Mouse (Mus musculus) lung, postnatal 0 days (tissue): ENCODE data around the gene Clec4d. TPM values are rescaled to one million over a fixed set of nuclear protein-coding genes. Genes with fewer than 3 reads are reported as not detected.
A peak's percentile ranks its signal among the peaks of the same experiment; 100 is the strongest.
"Not testable (repeated sequence)": the region's sequence is repeated elsewhere in the genome, so short reads cannot be mapped to it uniquely, and the experiment has no call there.

Source experiments
- ATAC-seq: fragments of 200-750 bp; cut with Nextera tagmentation; 2 replicates; pipeline ENCODE4 v1.8.0; 2017; ENCODE audit warnings: moderate library complexity
- DNase-seq: peaks from one replicate; pipeline ENCODE4 v3.0.0-alpha.2; 2016; ENCODE audit warnings: low spot score
- H3K27ac ChIP-seq: fragments of 300-500 bp; sonication (generic); 2 replicates; pipeline ENCODE4 v1.5.1; 2014; ENCODE audit warnings: antibody characterized with exemption, mild to moderate bottlenecking, low read length, mixed read lengths
- H3K27me3 ChIP-seq: fragments of 300-500 bp; sonication (generic); replicated peaks from 2 replicates; pipeline ENCODE4 v1.6.1; 2014; ENCODE audit warnings: low read length, mixed read lengths; ENCODE audit not compliant: insufficient read depth
- H3K36me3 ChIP-seq: fragments of 300-500 bp; sonication (generic); 2 replicates; pipeline ENCODE4 v1.6.1; 2014; ENCODE audit warnings: low read length, mixed read lengths; ENCODE audit not compliant: insufficient read depth
- H3K4me1 ChIP-seq: fragments of 300-500 bp; sonication (generic); 2 replicates; pipeline ENCODE4 v1.6.1; 2014; ENCODE audit warnings: antibody characterized with exemption, low read depth, low read length, mixed read lengths; ENCODE audit not compliant: insufficient read depth
- H3K4me2 ChIP-seq: fragments of 300-500 bp; sonication (generic); replicated peaks from 2 replicates; pipeline ENCODE4 v1.6.1; 2014; ENCODE audit warnings: low read depth, mild to moderate bottlenecking, low read length, moderate library complexity, mixed read lengths
- H3K4me3 ChIP-seq: fragments of 300-500 bp; sonication (generic); 2 replicates; pipeline ENCODE4 v1.5.1; 2014; ENCODE audit warnings: low read depth, low read length
- H3K9ac ChIP-seq: fragments of 300-500 bp; sonication (generic); replicated peaks from 2 replicates; pipeline ENCODE4 v1.6.1; 2014; ENCODE audit warnings: low read depth, mild to moderate bottlenecking
- H3K9me3 ChIP-seq: fragments of 300-500 bp; sonication (generic); 2 replicates; pipeline ENCODE4 v1.6.1; 2016; ENCODE audit warnings: low read length, mixed read lengths
- CTCF ChIP-seq: IDR thresholded peaks from 2 replicates; pipeline ENCODE4 v1.5.1; 2016; ENCODE audit warnings: antibody characterized with exemption, mild to moderate bottlenecking
- EP300 ChIP-seq: IDR thresholded peaks from 2 replicates; pipeline ENCODE4 v1.6.1; 2016; ENCODE audit warnings: antibody characterized with exemption, mild to moderate bottlenecking, control low read depth
- WGBS: fragments of 180-500 bp; shearing (Covaris S2); extraction: QIAGEN DNeasy Blood & Tissue Kit; methylation state at CpG from one replicate; pipeline ENCODE4 v1.1.7; 2014; 5-methylcytosine and 5-hydroxymethylcytosine counted together
- polyA plus RNA-seq: library from polyadenylated mRNA; unstranded; fragments of >200 nt; fragmentation: Nextera tagmentation; extraction: Ambion mirVana; gene quantifications from 2 replicates; pipeline ENCODE4 v1.2.1, GENCODE M21; 2015

The Clec4d gene
- polyA plus RNA-seq, 1 experiment from 2014 or later, result 2.5 TPM

GRCm38 (mm10) chr6:123279443-123279842, 17.5 kb downstream of the Clec4d start:
- H3K9ac ChIP-seq, result no peak overlapping the region
- WGBS, result 74% methylated on average over 2 of the region's 2 CpGs
- no peaks in the 10 kb centered on the region for H3K9me3 ChIP-seq
- H3K4me2 ChIP-seq, result no peak overlapping the region
- H3K36me3 ChIP-seq, result no peaks in the 10 kb centered on the region
- no peak for ATAC-seq
- H3K27ac ChIP-seq, result no peak overlapping the region
- no peak overlapping the region for H3K4me3 ChIP-seq
- DNase-seq, result no peak
- H3K27me3 ChIP-seq, result no peaks in the 10 kb centered on the region
- H3K4me1 ChIP-seq, result no peaks in the 10 kb centered on the region
- TF ChIP-seq CTCF (no peak), EP300 (no peak)

GRCm38 (mm10) chr6:123286311-123286710, 24.4 kb downstream of the Clec4d start:
- ATAC-seq, result no peak

GRCm38 (mm10) chr6:123288931-123289330, 27.0 kb downstream of the Clec4d start:
- ATAC-seq (no peak), DNase-seq (no peak)
- no peak overlapping the region for H3K9ac ChIP-seq
- H3K4me1 ChIP-seq, result no peaks in the 10 kb centered on the region
- WGBS, result 70% methylated on average over 10 of the region's 10 CpGs
- no peaks in the 10 kb centered on the region for H3K36me3 ChIP-seq
- no peak overlapping the region for H3K4me2 ChIP-seq
- H3K27me3 ChIP-seq, result no peaks in the 10 kb centered on the region
- no peak overlapping the region for H3K4me3 ChIP-seq
- no peak for TF ChIP-seq CTCF
- no peak for TF ChIP-seq EP300
- H3K9me3 ChIP-seq, result no peaks in the 10 kb centered on the region
- H3K27ac ChIP-seq, result no peak overlapping the region

More at GRCm38 (mm10) chr6:123286311-123286710, 24.4 kb downstream of the Clec4d start:
- DNase-seq, result no peak
- H3K27ac ChIP-seq, result no peak overlapping the region
- TF ChIP-seq EP300 (no peak), CTCF (no peak)
- H3K4me2 ChIP-seq, result no peak overlapping the region
- H3K27me3 ChIP-seq, result no peaks in the 10 kb centered on the region
- no peak overlapping the region for H3K4me3 ChIP-seq
- no peaks in the 10 kb centered on the region for H3K4me1 ChIP-seq
- WGBS, result 81% methylated on average over 2 of the region's 2 CpGs
- H3K9me3 ChIP-seq, result no peaks in the 10 kb centered on the region
- H3K9ac ChIP-seq, result no peak overlapping the region
- no peaks in the 10 kb centered on the region for H3K36me3 ChIP-seq

GRCm38 (mm10) chr6:123289753-123290152, 27.8 kb downstream of the Clec4d start, which contains the start of gene Clec4e:
Gene Clec4e, minus strand, starts transcription at chr6:123289870.
- Histone ChIP-seq H3K9ac (no peak within 1 kb of the TSS), H3K27ac (no peak within 1 kb of the TSS), H3K4me2 (no peak within 1 kb of the TSS), H3K4me3 (no peak within 1 kb of the TSS), H3K4me1 (no peaks in the 10 kb centered on the region), H3K27me3 (no peaks in the 10 kb centered on the region), H3K36me3 (no peaks in the 10 kb centered on the region), H3K9me3 (no peaks in the 10 kb centered on the region)
- DNase-seq (peak; percentile 12), ATAC-seq (no peak)
- WGBS, result 71% methylated on average over 4 of the region's 4 CpGs
- no peak for TF ChIP-seq CTCF
- no peak for TF ChIP-seq EP300

GRCm38 (mm10) chr6:123292751-123293400, 31.0 kb downstream of the Clec4d start:
- no peak for DNase-seq
- Histone ChIP-seq H3K36me3 (no peaks in the 10 kb centered on the region), H3K27me3 (no peaks in the 10 kb centered on the region), H3K4me2 (no peak overlapping the region), H3K4me1 (no peaks in the 10 kb centered on the region), H3K4me3 (no peak overlapping the region), H3K9me3 (no peaks in the 10 kb centered on the region), H3K9ac (no peak overlapping the region), H3K27ac (no peak overlapping the region)
- ATAC-seq, result peak; percentile 49
- WGBS, result 98% methylated on average over 1 of the region's 1 CpGs
- TF ChIP-seq CTCF, result no peak
- no peak for TF ChIP-seq EP300

- 85% methylated on average over 11 of the region's 11 CpGs for WGBS
- DNase-seq, result not testable (repeated sequence)
These were observed 31.6 kb downstream of the Clec4d start for GRCm38 (mm10) chr6:123293509-123293908.

More at GRCm38 (mm10) chr6:123293509-123293908, 31.6 kb downstream of the Clec4d start:
- not testable (repeated sequence) for H3K27ac ChIP-seq, H3K4me3 ChIP-seq, H3K9me3 ChIP-seq, H3K27me3 ChIP-seq, H3K9ac ChIP-seq, H3K4me2 ChIP-seq, H3K4me1 ChIP-seq, ATAC-seq, H3K36me3 ChIP-seq
